Mouse (Mus musculus): ENCODE results near the gene Tsc22d3.

- TF ChIP-seq CTCF (IDR thresholded peaks at IDR 0.05; ENCODE audit: low read depth) (no peak), EP300 (IDR thresholded peaks at IDR 0.05; ENCODE audit: low read depth) (peak; percentile 97)
Measured at GRCm38 (mm10) chrX:140567711-140568407, 32.6 kb downstream of the Tsc22d3 start.

Measured in liver, postnatal 0 days (tissue).